Mouse (Mus musculus) thymus, adult 2 months (tissue): ENCODE results near the gene Adprhl2. TPM values are rescaled to one million over a fixed set of nuclear protein-coding genes. Genes with fewer than 3 reads are reported as not detected.

ENCODE experiments used
- DNase-seq: peaks from one replicate; pipeline ENCODE4 v3.0.0; 2021
- H3K27ac ChIP-seq: fragments of 200-500 bp; 2 replicates; pipeline ENCODE4 v1.5.1; 2012; ENCODE audit warnings: low read length, control low read depth; ENCODE audit not compliant: control insufficient read depth, insufficient read depth
- H3K27me3 ChIP-seq: fragments of 200-500 bp; 2 replicates; pipeline ENCODE4 v1.6.1; 2012; ENCODE audit warnings: mild to moderate bottlenecking, low read length, moderate library complexity, mixed read lengths; ENCODE audit not compliant: control insufficient read depth, insufficient read depth
- H3K36me3 ChIP-seq: fragments of 200-500 bp; 2 replicates; pipeline ENCODE4 v1.6.1; 2012; ENCODE audit warnings: mild to moderate bottlenecking, low read length, moderate library complexity; ENCODE audit not compliant: control insufficient read depth, insufficient read depth
- H3K4me1 ChIP-seq: fragments of 200-500 bp; replicated peaks from 2 replicates; pipeline ENCODE4 v1.6.1; 2012; ENCODE audit warnings: low read length; ENCODE audit not compliant: control insufficient read depth, insufficient read depth
- H3K4me3 ChIP-seq: fragments of 200-500 bp; 2 replicates; pipeline ENCODE4 v1.5.1; 2012; ENCODE audit warnings: mild to moderate bottlenecking, low read length, control low read depth, moderate library complexity; ENCODE audit not compliant: control insufficient read depth, insufficient read depth
- CTCF ChIP-seq: fragments of 200-500 bp; IDR thresholded peaks from 2 replicates; pipeline ENCODE4 v1.5.1; 2012; ENCODE audit warnings: mild to moderate bottlenecking, control low read depth, low read length, moderate library complexity, borderline replicate concordance; ENCODE audit not compliant: control insufficient read depth, poor library complexity, insufficient read depth; ENCODE audit errors: extremely low read depth
- POLR2A ChIP-seq: fragments of 200-500 bp; IDR thresholded peaks from 2 replicates; pipeline ENCODE4 v1.6.1; 2012; ENCODE audit warnings: mild to moderate bottlenecking, low read length, control low read depth, moderate library complexity; ENCODE audit not compliant: control insufficient read depth, poor library complexity, insufficient read depth; ENCODE audit errors: extremely low read depth
- WGBS: fragments of 180-500 bp; shearing (Covaris S2); methylation state at CpG from one replicate; pipeline ENCODE4 v1.1.7; 2018; 5-methylcytosine and 5-hydroxymethylcytosine counted together
- polyA plus RNA-seq: library from polyadenylated mRNA; depleted of rRNA; stranded (reverse); fragments of >200 nt; gene quantifications from 2 replicates; pipeline ENCODE4 v1.2.3, GENCODE M21; 2012

Gene Adprhl2
- polyA plus RNA-seq, 1 experiment: 67.9 TPM

GRCm38 (mm10) chr4:126326036-126326435, 4.5 kb upstream of the Adprhl2 start:
- WGBS: 63% methylated on average over 6 of the region's 6 CpGs
- H3K36me3 ChIP-seq: no peaks in the 10 kb centered on the region
- TF ChIP-seq CTCF: no peak
- TF ChIP-seq POLR2A: no peak

DNA sequence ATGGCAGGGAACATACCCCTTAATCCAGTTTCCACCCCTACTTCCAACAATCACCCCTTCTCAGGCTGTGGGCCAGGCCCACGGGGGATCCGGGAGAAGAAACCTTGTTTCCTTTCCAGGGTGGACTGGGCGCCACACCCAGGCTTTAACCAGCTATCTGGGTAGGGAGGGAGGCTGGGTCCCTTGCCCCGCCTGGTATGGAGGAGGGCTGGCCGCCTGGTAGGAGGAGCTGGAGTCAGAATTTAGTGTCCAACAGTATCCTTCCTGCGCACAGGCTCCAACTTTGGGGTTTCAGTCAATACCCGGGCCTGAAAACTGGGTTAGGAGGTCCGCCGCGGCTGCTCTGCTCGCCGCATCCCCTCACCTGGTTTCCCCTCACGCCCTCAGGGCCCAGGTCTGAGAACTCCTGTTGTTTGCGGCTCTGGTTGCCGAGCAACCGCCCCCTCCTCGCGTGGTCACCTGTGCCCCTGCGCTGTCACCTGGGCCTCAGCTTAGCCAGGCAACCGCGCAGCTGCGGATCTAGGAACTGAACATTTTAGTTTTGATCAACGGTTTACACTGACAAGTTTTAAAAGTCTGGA, 3.9 kb upstream of the Adprhl2 start, which contains the start of gene Tekt2:
Gene Tekt2, minus strand, starts transcription at position 408 of the 581 bp plus-strand sequence.
- Histone ChIP-seq H3K4me1 (peaks cover 4% of the 10 kb centered on the region), H3K36me3 (no peaks in the 10 kb centered on the region), H3K27ac (no peak within 1 kb of the TSS), H3K4me3 (no peak within 1 kb of the TSS), H3K27me3 (no peaks in the 10 kb centered on the region)
- 47% methylated on average over 23 of the region's 23 CpGs for WGBS
- no peak for TF ChIP-seq POLR2A
- TF ChIP-seq CTCF: no peak
- no peak for DNase-seq

More at GRCm38 (mm10) chr4:126326036-126326435, 4.5 kb upstream of the Adprhl2 start:
- peaks cover under 1% of the 10 kb centered on the region for H3K4me1 ChIP-seq
- no peak for DNase-seq
- no peak overlapping the region for H3K27ac ChIP-seq
- no peaks in the 10 kb centered on the region for H3K27me3 ChIP-seq
- no peak overlapping the region for H3K4me3 ChIP-seq

- TF ChIP-seq POLR2A (no peak), CTCF (no peak)
- 91% methylated on average over 13 of the region's 13 CpGs for WGBS
- no peak overlapping the region for H3K27ac ChIP-seq
- no peaks in the 10 kb centered on the region for H3K36me3 ChIP-seq
- peaks cover 4% of the 10 kb centered on the region for H3K4me1 ChIP-seq
- no peak overlapping the region for H3K4me3 ChIP-seq
- no peak for DNase-seq
- no peaks in the 10 kb centered on the region for H3K27me3 ChIP-seq
Measured at GRCm38 (mm10) chr4:126324861-126325260, 3.4 kb upstream of the Adprhl2 start.

GRCm38 (mm10) chr4:126322646-126323045, 1.1 kb upstream of the Adprhl2 start:
- Histone ChIP-seq H3K27ac (no peak overlapping the region), H3K4me3 (no peak overlapping the region), H3K27me3 (no peaks in the 10 kb centered on the region), H3K36me3 (0 out of 2 replicates have a peak, but pooled peaks cover 5% of the 10 kb centered on the region), H3K4me1 (peaks cover 4% of the 10 kb centered on the region)
- WGBS: 98% methylated on average over 13 of the region's 13 CpGs
- TF ChIP-seq POLR2A (no peak), CTCF (no peak)
- DNase-seq: no peak

DNA sequence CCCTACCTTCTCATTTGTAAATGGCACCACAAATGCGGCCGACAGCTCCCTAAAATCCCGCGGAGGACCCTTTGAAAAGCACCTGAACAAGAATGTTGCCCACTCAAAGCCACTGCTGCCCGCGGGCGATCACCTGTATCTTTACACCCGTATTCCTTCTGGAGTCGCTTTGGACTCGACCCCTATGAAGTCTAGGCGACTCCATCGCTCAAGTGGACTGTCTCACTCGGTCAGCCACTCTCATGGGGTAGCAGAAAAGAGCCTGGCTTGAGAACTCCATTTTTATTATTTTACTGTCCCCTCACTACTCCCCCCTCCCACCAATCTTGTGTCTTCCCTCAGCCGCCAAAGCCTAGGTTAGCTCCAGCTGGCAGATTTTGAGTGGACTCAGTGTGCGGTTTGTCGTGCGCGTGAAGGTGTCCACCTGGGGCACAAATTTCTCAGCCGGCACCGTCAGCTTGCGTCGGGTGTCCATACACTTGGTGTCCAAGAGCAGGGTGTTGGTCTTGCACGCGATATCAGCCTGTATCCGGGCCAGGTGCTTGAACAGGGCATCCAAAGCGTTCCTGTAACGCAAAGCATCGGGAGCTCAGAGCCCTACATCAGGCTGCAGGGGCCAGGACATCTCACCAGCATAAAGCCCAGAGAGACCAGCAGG, 480 bp upstream of the Adprhl2 start:
- 62% methylated on average over 28 of the region's 28 CpGs for WGBS
- H3K4me3 ChIP-seq: 0 out of 2 replicates have a peak overlapping the region, but pooled peaks have one; percentile 4
- no peaks in the 10 kb centered on the region for H3K27me3 ChIP-seq
- H3K27ac ChIP-seq: no peak overlapping the region
- peak; percentile 9 for DNase-seq
- peaks cover 11% of the 10 kb centered on the region for H3K36me3 ChIP-seq
- TF ChIP-seq POLR2A: no peak
- no peak for TF ChIP-seq CTCF
- H3K4me1 ChIP-seq: peaks cover 4% of the 10 kb centered on the region

- DNase-seq: no peak
- Histone ChIP-seq H3K36me3 (peaks cover 24% of the 10 kb centered on the region), H3K27ac (no peak overlapping the region), H3K4me3 (no peak overlapping the region), H3K4me1 (peaks cover 4% of the 10 kb centered on the region), H3K27me3 (no peaks in the 10 kb centered on the region)
- WGBS: 95% methylated on average over 6 of the region's 6 CpGs
- TF ChIP-seq POLR2A (no peak), CTCF (no peak)
Measured at GRCm38 (mm10) chr4:126319806-126320205, 1.7 kb downstream of the Adprhl2 start.
